Mouse (Mus musculus) erythroblast, adult 5-6 weeks (primary cell): ENCODE data around the gene Col11a1. TPM values are rescaled to one million over a fixed set of nuclear protein-coding genes. Genes with fewer than 3 reads are reported as not detected.

Source experiments
- ATAC-seq: replicated peaks from 2 replicates; pipeline ENCODE4 v1.8.0; 2016; ENCODE audit warnings: moderate number of reproducible peaks, mild to moderate bottlenecking, moderate TSS enrichment, inconsistent platforms; ENCODE audit not compliant: poor library complexity, low FRiP score, severe bottlenecking
- total RNA-seq, 2 experiments: library from RNA; stranded (forward) in 1 of 2; stranded (reverse) in 1 of 2; fragments of 150-400 nt in 1 of 2; fragments of 200-764, 138-1000 nt in 1 of 2; gene quantifications; 2 replicates each; pipeline versions ENCODE4 v1.2.3 to v1.2.4; 2015 to 2017; ENCODE audit warnings: low replicate concordance in 2 of 2

The Col11a1 gene
- not detected in 2 replicates for total RNA-seq (2015; ENCODE audit: low replicate concordance)
- total RNA-seq (2017; ENCODE audit: low replicate concordance) = 0.26 TPM in 1 of 2 replicates, not detected in the other

- ATAC-seq = no peak
These were observed at the start of gene Col11a1 for GRCm38 (mm10) chr3:114029971-114030635. TSS of gene Col11a1 (plus strand) at chr3:114030540.

GRCm38 (mm10) chr3:113990936-113991335, 39.4 kb upstream of the Col11a1 start:
- no peak for ATAC-seq

GRCm38 (mm10) chr3:114030886-114031285, 546 bp downstream of the Col11a1 start:
- no peak for ATAC-seq

GRCm38 (mm10) chr3:114031351-114032213, 1.2 kb downstream of the Col11a1 start:
- ATAC-seq = no peak

- no peak for ATAC-seq
These were observed 2.0 kb downstream of the Col11a1 start for GRCm38 (mm10) chr3:114032333-114032732.

- no peak for ATAC-seq
These were observed 22.1 kb downstream of the Col11a1 start for GRCm38 (mm10) chr3:114052406-114052805.

- ATAC-seq = no peak
These were observed 23.2 kb downstream of the Col11a1 start for GRCm38 (mm10) chr3:114053501-114053900.

- ATAC-seq = no peak
These were observed 34.8 kb downstream of the Col11a1 start for GRCm38 (mm10) chr3:114065123-114065522.

- no peak for ATAC-seq
These were observed 35.2 kb downstream of the Col11a1 start for GRCm38 (mm10) chr3:114065587-114065986.

GRCm38 (mm10) chr3:114099335-114099734, 69.0 kb downstream of the Col11a1 start:
- ATAC-seq = no peak

GRCm38 (mm10) chr3:114107099-114107498, 76.8 kb downstream of the Col11a1 start:
- no peak for ATAC-seq

- no peak for ATAC-seq
These were observed 116.8 kb downstream of the Col11a1 start for GRCm38 (mm10) chr3:114147140-114147539.

GRCm38 (mm10) chr3:114197964-114198750, 167.8 kb downstream of the Col11a1 start:
- no peak for ATAC-seq

- ATAC-seq = no peak
These were observed 181.9 kb downstream of the Col11a1 start for GRCm38 (mm10) chr3:114212255-114212654.

- ATAC-seq = no peak
These were observed 185.8 kb downstream of the Col11a1 start for GRCm38 (mm10) chr3:114216105-114216504.

GRCm38 (mm10) chr3:114229501-114229900, 199.2 kb downstream of the Col11a1 start:
- ATAC-seq = no peak
